Mouse (Mus musculus): ENCODE data around the gene Fam131b.

Fam131b gene

GRCm38 (mm10) chr6:42360231-42360840, 35.9 kb upstream of the Fam131b start:
- TF ChIP-seq GATA4 (IDR thresholded peaks at IDR 0.05; ENCODE audit: insufficient replicate concordance, low read length), result no peak

GRCm38 (mm10) chr6:42359364-42360147, 35.1 kb upstream of the Fam131b start:
- peak; percentile 72; the same call in 1 of the 2 replicates for TF ChIP-seq GATA4 (IDR thresholded peaks at IDR 0.05; ENCODE audit: insufficient replicate concordance, low read length)

DNA sequence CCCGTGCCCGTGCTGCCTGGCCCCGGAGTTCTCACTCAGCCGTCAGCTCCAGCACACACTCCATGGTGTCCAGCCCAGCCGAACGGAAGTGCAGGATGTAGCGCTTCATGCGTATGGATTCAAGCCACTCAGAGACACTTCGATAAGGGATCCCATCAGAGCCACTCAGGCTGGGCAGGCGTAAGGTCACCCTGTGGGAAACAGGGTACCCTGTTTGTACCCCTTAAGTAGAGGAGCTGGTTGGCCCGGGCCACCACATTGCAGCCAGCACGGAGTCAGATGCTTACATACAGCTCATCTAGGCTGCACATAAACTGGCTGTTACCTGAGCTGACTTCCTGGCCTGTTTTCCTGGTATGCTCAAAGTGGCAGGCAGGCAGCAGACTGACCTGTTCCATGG, 34.5 kb upstream of the Fam131b start:
- no peak for TF ChIP-seq GATA4 (IDR thresholded peaks at IDR 0.05; ENCODE audit: insufficient replicate concordance, low read length)

DNA sequence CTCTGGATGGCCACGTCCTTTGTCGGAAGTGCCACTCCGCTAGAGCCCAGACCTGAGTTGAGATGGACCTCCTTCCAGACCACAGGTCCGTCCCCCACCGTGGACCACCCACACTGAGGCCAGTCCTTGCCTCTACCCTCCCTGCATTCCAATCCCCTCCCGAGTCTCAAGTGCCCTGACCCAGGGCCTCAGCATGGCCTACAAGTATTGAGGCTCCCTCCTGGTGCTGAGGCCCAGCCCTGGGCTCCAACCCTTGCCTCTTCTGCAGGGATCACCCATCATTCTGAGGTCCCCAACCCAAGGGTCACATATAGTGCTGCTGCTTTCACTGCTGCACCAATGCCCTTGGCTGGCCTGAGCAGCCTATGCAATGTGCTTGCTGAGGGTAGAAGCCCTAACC, 33.5 kb upstream of the Fam131b start:
- no peak for TF ChIP-seq GATA4 (IDR thresholded peaks at IDR 0.05; ENCODE audit: insufficient replicate concordance, low read length)

- no peak for TF ChIP-seq GATA4 (IDR thresholded peaks at IDR 0.05; ENCODE audit: insufficient replicate concordance, low read length)
These were observed 32.5 kb upstream of the Fam131b start for GRCm38 (mm10) chr6:42356913-42357312.

- TF ChIP-seq GATA4 (IDR thresholded peaks at IDR 0.05; ENCODE audit: insufficient replicate concordance, low read length), result no peak
These were observed 31.6 kb upstream of the Fam131b start for GRCm38 (mm10) chr6:42355794-42356600.

GRCm38 (mm10) chr6:42355366-42355765, 30.9 kb upstream of the Fam131b start:
- no peak for TF ChIP-seq GATA4 (IDR thresholded peaks at IDR 0.05; ENCODE audit: insufficient replicate concordance, low read length)

DNA sequence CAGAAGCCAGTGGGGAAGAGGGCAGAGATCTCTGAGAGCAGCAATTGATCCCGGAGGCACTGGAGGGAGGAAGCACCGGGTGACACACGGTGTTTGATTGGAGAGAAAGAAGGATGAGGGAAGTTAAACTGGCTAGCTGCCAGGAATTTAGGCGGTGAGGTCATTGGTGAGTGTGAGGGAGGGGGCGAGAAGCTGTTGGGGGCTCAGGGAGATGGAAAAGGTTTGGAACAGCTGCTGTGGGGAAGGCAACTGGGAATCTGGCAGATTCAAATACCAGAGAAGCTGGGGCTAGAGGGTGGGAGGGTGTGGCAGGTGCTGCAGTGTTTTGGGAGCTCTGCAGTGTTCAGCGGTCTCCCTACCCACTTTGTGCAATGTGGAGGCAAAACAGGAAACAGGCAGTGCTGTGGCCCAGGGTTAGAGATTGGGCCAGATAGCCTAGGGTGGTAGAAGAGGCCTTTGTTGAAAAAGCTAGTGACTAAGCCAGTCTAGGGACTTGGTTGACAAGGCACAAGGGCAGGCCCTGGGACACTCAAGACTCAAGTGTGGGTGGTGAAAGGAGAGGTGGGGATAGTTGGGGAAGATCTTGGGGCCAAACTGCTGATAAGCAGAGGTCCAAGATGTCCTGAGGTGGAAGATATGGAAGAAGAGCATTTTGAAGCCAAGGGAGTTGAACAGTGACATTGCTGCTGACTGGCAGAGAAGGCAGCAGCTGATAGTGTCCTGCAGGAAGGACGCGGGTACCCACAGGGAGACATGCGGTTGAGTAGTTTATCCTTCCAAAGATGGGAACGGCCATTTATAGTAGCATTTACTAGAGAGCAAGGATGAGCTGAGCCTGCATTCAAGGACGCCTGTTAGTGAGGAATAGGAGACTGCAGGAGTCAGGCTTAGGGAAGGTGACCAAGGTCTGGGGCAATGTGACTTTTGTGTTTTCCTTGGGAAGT, 29.9 kb upstream of the Fam131b start:
- TF ChIP-seq GATA4 (IDR thresholded peaks at IDR 0.05; ENCODE audit: insufficient replicate concordance, low read length), result no peak

GRCm38 (mm10) chr6:42353180-42353579, 28.7 kb upstream of the Fam131b start:
- TF ChIP-seq GATA4 (IDR thresholded peaks at IDR 0.05; ENCODE audit: insufficient replicate concordance, low read length), result peak; percentile 73; the same call in 1 of the 2 replicates

GRCm38 (mm10) chr6:42352486-42352846, 28.0 kb upstream of the Fam131b start:
- no peak for TF ChIP-seq GATA4 (IDR thresholded peaks at IDR 0.05; ENCODE audit: insufficient replicate concordance, low read length)

DNA sequence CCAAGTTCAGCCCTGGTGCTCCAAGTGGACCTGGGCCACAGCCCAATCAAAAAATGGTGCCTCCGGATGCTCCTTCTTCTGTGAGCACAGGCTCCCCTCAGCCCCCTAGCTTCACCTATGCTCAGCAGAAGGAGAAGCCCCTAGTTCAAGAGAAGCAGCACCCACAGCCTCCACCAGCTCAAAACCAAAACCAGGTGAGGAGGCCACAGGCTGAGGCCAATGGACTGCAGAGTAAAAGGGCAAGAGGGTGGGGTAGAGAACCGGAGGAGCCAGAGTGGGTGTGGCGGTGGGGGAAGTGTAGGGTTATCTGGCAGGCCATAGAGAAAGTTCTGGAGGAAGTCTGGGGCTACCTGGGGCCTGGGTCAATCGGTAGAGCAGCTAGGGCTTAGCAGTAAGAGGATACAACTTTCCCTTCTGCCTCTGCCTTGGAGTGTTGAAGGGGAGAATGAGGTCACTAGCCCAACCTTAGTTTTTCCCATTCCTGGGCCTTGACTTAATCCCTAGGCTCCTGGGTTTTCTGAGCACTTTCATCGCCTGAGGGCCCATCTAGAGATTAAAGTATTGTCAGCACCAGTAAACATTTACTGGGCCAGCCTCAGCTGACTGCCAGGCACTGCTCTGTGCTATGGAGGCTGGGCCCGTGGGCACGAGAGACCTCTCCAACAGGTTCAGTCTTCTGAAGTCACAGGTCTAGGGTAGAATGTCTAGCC, 27.5 kb upstream of the Fam131b start:
- TF ChIP-seq GATA4 (IDR thresholded peaks at IDR 0.05; ENCODE audit: insufficient replicate concordance, low read length), result peak; percentile 12; the same call in 1 of the 2 replicates

DNA sequence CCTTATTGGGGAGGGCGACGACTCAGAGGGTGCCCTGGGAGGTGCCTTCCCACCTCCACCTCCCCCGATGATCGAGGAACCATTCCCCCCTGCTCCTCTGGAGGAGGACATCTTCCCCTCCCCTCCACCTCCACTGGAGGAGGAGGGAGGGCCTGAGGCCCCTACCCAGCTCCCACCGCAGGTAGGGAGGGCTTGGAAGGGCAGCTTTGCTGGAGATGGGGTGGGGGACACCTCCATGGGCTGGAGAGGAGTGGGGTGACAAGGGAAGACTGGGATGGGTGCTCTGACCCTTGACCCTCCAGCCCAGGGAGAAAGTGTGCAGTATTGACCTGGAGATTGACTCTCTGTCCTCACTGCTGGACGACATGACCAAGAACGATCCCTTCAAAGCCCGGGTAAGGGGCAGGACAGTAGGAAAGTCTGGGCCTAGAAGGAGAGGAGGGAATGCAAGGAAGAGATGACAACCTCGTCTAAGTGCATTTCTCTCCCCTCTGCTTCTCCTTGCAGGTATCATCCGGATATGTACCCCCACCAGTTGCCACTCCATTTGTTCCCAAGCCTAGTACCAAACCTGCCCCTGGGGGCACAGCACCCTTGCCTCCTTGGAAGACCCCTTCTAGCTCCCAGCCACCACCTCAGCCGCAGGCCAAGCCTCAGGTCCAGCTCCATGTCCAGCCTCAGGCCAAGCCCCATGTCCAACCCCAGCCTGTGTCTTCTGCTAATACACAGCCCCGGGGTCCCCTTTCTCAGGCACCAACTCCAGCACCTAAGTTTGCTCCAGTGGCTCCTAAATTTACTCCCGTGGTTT, 26.7 kb upstream of the Fam131b start:
- no peak for TF ChIP-seq GATA4 (IDR thresholded peaks at IDR 0.05; ENCODE audit: insufficient replicate concordance, low read length)
